Mouse (Mus musculus) heart, embryonic 14.5 days (tissue): Measurements from ENCODE around the gene Olfr789. TPM values are rescaled to one million over a fixed set of nuclear protein-coding genes. Genes with fewer than 3 reads are reported as not detected.

Experiments
- ATAC-seq: fragments of 200-750 bp; cut with Nextera tagmentation; 2 replicates; pipeline ENCODE4 v1.8.0; 2017; ENCODE audit warnings: low read depth, moderate TSS enrichment; ENCODE audit not compliant: insufficient number of reproducible peaks, insufficient read depth, low FRiP score
- H3K27ac ChIP-seq, 2 experiments: fragments of 200-500 bp in 1 of 2; fragments of 300-500 bp in 1 of 2; sonication (generic) in 1 of 2; replicated peaks in 1 of 2; 2 replicates each; pipeline ENCODE4 v1.5.1; 2012 to 2014; ENCODE audit warnings: low read depth in 2 of 2, low read length in 2 of 2, control low read depth in 1 of 2, mild to moderate bottlenecking in 1 of 2, mixed read lengths in 1 of 2; ENCODE audit not compliant: control insufficient read depth in 1 of 2, insufficient read depth in 1 of 2
- H3K27me3 ChIP-seq: fragments of 300-500 bp; sonication (generic); 2 replicates; pipeline ENCODE4 v1.6.1; 2014; ENCODE audit warnings: mild to moderate bottlenecking, low read length, control low read depth; ENCODE audit not compliant: control insufficient read depth, insufficient read depth
- H3K36me3 ChIP-seq: fragments of 300-500 bp; sonication (generic); 2 replicates; pipeline ENCODE4 v1.6.1; 2014; ENCODE audit warnings: mild to moderate bottlenecking, control low read depth, low read length, mixed read lengths; ENCODE audit not compliant: control insufficient read depth, insufficient read depth
- H3K4me1 ChIP-seq, 2 experiments: fragments of 200-500 bp in 1 of 2; fragments of 300-500 bp in 1 of 2; sonication (generic) in 1 of 2; 2 replicates each; pipeline ENCODE4 v1.6.1; 2012 to 2014; ENCODE audit warnings: low read length in 2 of 2, control low read depth in 1 of 2, mixed read lengths in 1 of 2; ENCODE audit not compliant: control insufficient read depth in 2 of 2, insufficient read depth in 2 of 2
- H3K4me2 ChIP-seq: fragments of 300-500 bp; sonication (generic); 2 replicates; pipeline ENCODE4 v1.6.1; 2014; ENCODE audit warnings: mild to moderate bottlenecking, low read length
- H3K4me3 ChIP-seq, 2 experiments: fragments of 200-500 bp in 1 of 2; fragments of 300-500 bp in 1 of 2; sonication (generic) in 1 of 2; 2 replicates each; pipeline ENCODE4 v1.5.1; 2012 to 2014; ENCODE audit warnings: low read length in 2 of 2, mild to moderate bottlenecking in 2 of 2, control low read depth in 1 of 2, low read depth in 1 of 2, moderate library complexity in 1 of 2; ENCODE audit not compliant: control insufficient read depth in 1 of 2, insufficient read depth in 1 of 2
- H3K9ac ChIP-seq: fragments of 300-500 bp; sonication (generic); 2 replicates; pipeline ENCODE4 v1.6.1; 2014; ENCODE audit warnings: mild to moderate bottlenecking, low read length
- H3K9me3 ChIP-seq: fragments of 300-500 bp; sonication (generic); 2 replicates; pipeline ENCODE4 v1.6.1; 2016; ENCODE audit warnings: low read length, control low read depth; ENCODE audit not compliant: control insufficient read depth
- WGBS: fragments of 180-500 bp; shearing (Covaris S2); extraction: QIAGEN DNeasy Blood & Tissue Kit; methylation state at CpG from one replicate; pipeline ENCODE4 v1.1.7; 2014; 5-methylcytosine and 5-hydroxymethylcytosine counted together
- polyA plus RNA-seq: library from polyadenylated mRNA; unstranded; fragments of >200 nt; fragmentation: Nextera tagmentation; extraction: Ambion mirVana; gene quantifications from 2 replicates; pipeline ENCODE4 v1.2.1, GENCODE M21; 2014

The Olfr789 gene
- polyA plus RNA-seq, 1 experiment from 2014 or later = not detected

- Histone ChIP-seq H3K9me3 (peaks cover 7% of the 10 kb centered on the region; the same call in 1 of the 2 replicates), H3K4me3 (no peak within 1 kb of the TSS), H3K27ac (no peak within 1 kb of the TSS), H3K9ac (no peak within 1 kb of the TSS), H3K4me2 (no peak within 1 kb of the TSS), H3K36me3 (no peaks in the 10 kb centered on the region), H3K4me1 (no peaks in the 10 kb centered on the region), H3K27me3 (no peaks in the 10 kb centered on the region)
- WGBS = 78% methylated on average over 1 of the region's 1 CpGs
- no peak for ATAC-seq
Observed at GRCm38 (mm10) chr10:129538862-129539261, 54.3 kb downstream of the Olfr789 start, which contains the start of gene Olfr792. Gene Olfr792, plus strand, starts transcription at chr10:129539162.

Other genes starting within 250 kb of the Olfr789 start
- gene Olfr774, start 248.5 kb upstream of the Olfr789 start, polyA plus RNA-seq = not detected in 2 replicates
- not detected in 2 replicates for gene Olfr775, start 236.3 kb upstream of the Olfr789 start, polyA plus RNA-seq
- gene Olfr776, start 225.6 kb upstream of the Olfr789 start, polyA plus RNA-seq = not detected in 2 replicates
- gene Olfr777, start 213.3 kb upstream of the Olfr789 start, polyA plus RNA-seq = not detected in 2 replicates
- not detected in 2 replicates for gene Olfr780, start 166.6 kb upstream of the Olfr789 start, polyA plus RNA-seq
- not detected in 2 replicates for gene Olfr781, start 155.9 kb upstream of the Olfr789 start, polyA plus RNA-seq
- gene Olfr782, start 135.9 kb upstream of the Olfr789 start, polyA plus RNA-seq = not detected in 2 replicates
- 0.08 and 0.09 TPM in 2 replicates for gene Olfr784, start 100.7 kb upstream of the Olfr789 start, polyA plus RNA-seq
- gene Olfr785, start 79.3 kb upstream of the Olfr789 start, polyA plus RNA-seq = not detected in 2 replicates
- not detected in 2 replicates for gene Olfr786, start 57.4 kb upstream of the Olfr789 start, polyA plus RNA-seq
- not detected in 2 replicates for gene Olfr787, start 22.9 kb upstream of the Olfr789 start, polyA plus RNA-seq
- gene Olfr788, start 13.8 kb upstream of the Olfr789 start, polyA plus RNA-seq = not detected in 2 replicates
- gene Olfr790, start 13.7 kb downstream of the Olfr789 start, polyA plus RNA-seq = not detected in 2 replicates
- gene Olfr791, start 37.0 kb downstream of the Olfr789 start, polyA plus RNA-seq = not detected in 2 replicates
- gene Olfr792, start 54.4 kb downstream of the Olfr789 start, polyA plus RNA-seq = not detected in 2 replicates
- not detected in 2 replicates for gene Olfr794, start 82.9 kb downstream of the Olfr789 start, polyA plus RNA-seq
- gene Olfr796, start 127.8 kb downstream of the Olfr789 start, polyA plus RNA-seq = not detected in 2 replicates
- gene Olfr798, start 143.2 kb downstream of the Olfr789 start, polyA plus RNA-seq = not detected in 2 replicates
- gene Olfr799, start 152.7 kb downstream of the Olfr789 start, polyA plus RNA-seq = not detected in 2 replicates
- not detected in 2 replicates for gene Olfr800, start 172.9 kb downstream of the Olfr789 start, polyA plus RNA-seq
- not detected in 2 replicates for gene Olfr801, start 189.1 kb downstream of the Olfr789 start, polyA plus RNA-seq
- gene Olfr802, start 203.4 kb downstream of the Olfr789 start, polyA plus RNA-seq = not detected in 2 replicates
- not detected in 2 replicates for gene Olfr803, start 209.5 kb downstream of the Olfr789 start, polyA plus RNA-seq
- gene Olfr804, start 218.5 kb downstream of the Olfr789 start, polyA plus RNA-seq = not detected in 2 replicates
- not detected in 2 replicates for gene Olfr805, start 244.6 kb downstream of the Olfr789 start, polyA plus RNA-seq